Mouse (Mus musculus) cerebellum, adult 8-10 months (tissue): ENCODE results near the gene Tspan17.
A peak's percentile ranks its signal among the peaks of the same experiment; 100 is the strongest.

ENCODE experiments used
- DNase-seq: peaks from one replicate; pipeline ENCODE4 v3.0.0; 2022

Tspan17 gene

GRCm38 (mm10) chr13:54788740-54789560 is at the start of gene Tspan17:
Tspan17 (plus strand) TSS chr13:54789377.
- DNase-seq = peak; percentile 98

- DNase-seq = peak; percentile 36
Measured at GRCm38 (mm10) chr13:54746110-54746509, 43.1 kb upstream of the Tspan17 start.

GRCm38 (mm10) chr13:54746896-54747295 is 42.3 kb upstream of the Tspan17 start:
- DNase-seq = peak; percentile 74

- peak; percentile 48 for DNase-seq
Measured at GRCm38 (mm10) chr13:54748190-54748589, 41.0 kb upstream of the Tspan17 start.

- DNase-seq = peak; percentile 47
Measured at GRCm38 (mm10) chr13:54748721-54749060, 40.5 kb upstream of the Tspan17 start.

- DNase-seq = peak; percentile 80
Measured at GRCm38 (mm10) chr13:54749061-54749863, 39.9 kb upstream of the Tspan17 start.

- DNase-seq = peak; percentile 64
Measured at GRCm38 (mm10) chr13:54749864-54750411, 39.2 kb upstream of the Tspan17 start, which contains the start of gene Gprin1. Gprin1 (minus strand) TSS chr13:54749874.

GRCm38 (mm10) chr13:54750699-54751098 is 38.5 kb upstream of the Tspan17 start:
- no peak for DNase-seq

- peak; percentile 60 for DNase-seq
Measured at GRCm38 (mm10) chr13:54752656-54753055, 36.5 kb upstream of the Tspan17 start.

GRCm38 (mm10) chr13:54753733-54754132 is 35.4 kb upstream of the Tspan17 start:
- peak; percentile 27 for DNase-seq

- DNase-seq = peak; percentile 42
Measured at GRCm38 (mm10) chr13:54754169-54755080, 34.8 kb upstream of the Tspan17 start.

- DNase-seq = no peak
Measured at GRCm38 (mm10) chr13:54755201-54755830, 33.9 kb upstream of the Tspan17 start.

- DNase-seq = peak; percentile 37
Measured at GRCm38 (mm10) chr13:54756156-54756712, 32.9 kb upstream of the Tspan17 start.

GRCm38 (mm10) chr13:54757093-54757830 is 31.9 kb upstream of the Tspan17 start:
- DNase-seq = peak; percentile 80

GRCm38 (mm10) chr13:54758045-54758755 is 31.0 kb upstream of the Tspan17 start:
- DNase-seq = peak; percentile 95

GRCm38 (mm10) chr13:54758756-54759470 is 30.3 kb upstream of the Tspan17 start:
- DNase-seq = peak; percentile 55

- DNase-seq = peak; percentile 49
Measured at GRCm38 (mm10) chr13:54759496-54759895, 29.7 kb upstream of the Tspan17 start.

GRCm38 (mm10) chr13:54760164-54760795 is 28.9 kb upstream of the Tspan17 start:
- peak; percentile 59 for DNase-seq

GRCm38 (mm10) chr13:54760906-54761305 is 28.3 kb upstream of the Tspan17 start:
- no peak for DNase-seq
